Mouse (Mus musculus) midbrain, embryonic 13.5 days (tissue): Measurements from ENCODE around the gene Epha4. TPM values are rescaled to one million over a fixed set of nuclear protein-coding genes. Genes with fewer than 3 reads are reported as not detected.

Experiments
- ATAC-seq: fragments of 200-750 bp; cut with Nextera tagmentation; 2 replicates; pipeline ENCODE4 v1.8.0; 2017; ENCODE audit warnings: mild to moderate bottlenecking, moderate TSS enrichment, moderate library complexity
- H3K27ac ChIP-seq: fragments of 300-500 bp; sonication (generic); 2 replicates; pipeline ENCODE4 v1.5.1; 2015; ENCODE audit warnings: inconsistent platforms, mild to moderate bottlenecking, moderate library complexity
- H3K27me3 ChIP-seq: fragments of 300-500 bp; sonication (generic); 2 replicates; pipeline ENCODE4 v1.6.1; 2015; ENCODE audit warnings: mild to moderate bottlenecking, inconsistent platforms
- H3K36me3 ChIP-seq: fragments of 300-500 bp; sonication (generic); 2 replicates; pipeline ENCODE4 v1.6.1; 2015; ENCODE audit warnings: mild to moderate bottlenecking, inconsistent platforms
- H3K4me1 ChIP-seq: fragments of 300-500 bp; sonication (generic); replicated peaks from 2 replicates; pipeline ENCODE4 v1.6.1; 2015; ENCODE audit warnings: inconsistent platforms
- H3K4me2 ChIP-seq: fragments of 300-500 bp; sonication (generic); replicated peaks from 2 replicates; pipeline ENCODE4 v1.6.1; 2015; ENCODE audit warnings: moderate library complexity, mild to moderate bottlenecking, inconsistent platforms
- H3K4me3 ChIP-seq: fragments of 300-500 bp; sonication (generic); replicated peaks from 2 replicates; pipeline ENCODE4 v1.5.1; 2015; ENCODE audit warnings: mild to moderate bottlenecking, inconsistent platforms
- H3K9ac ChIP-seq: fragments of 300-500 bp; sonication (generic); replicated peaks from 2 replicates; pipeline ENCODE4 v1.6.1; 2015; ENCODE audit warnings: mild to moderate bottlenecking, inconsistent platforms
- H3K9me3 ChIP-seq: fragments of 300-500 bp; sonication (generic); 2 replicates; pipeline ENCODE4 v1.6.1; 2016; ENCODE audit warnings: mild to moderate bottlenecking, inconsistent platforms
- WGBS: fragments of 180-500 bp; shearing (Covaris S2); methylation state at CpG from one replicate; pipeline ENCODE4 v1.1.7; 2015; 5-methylcytosine and 5-hydroxymethylcytosine counted together
- polyA plus RNA-seq: library from polyadenylated mRNA; unstranded; fragments of >200 nt; fragmentation: Nextera tagmentation; extraction: Ambion mirVana; gene quantifications from 2 replicates; pipeline ENCODE4 v1.2.1, GENCODE M21; 2015

The Epha4 gene
- polyA plus RNA-seq, 1 experiment from 2014 or later: 37.5 TPM

DNA sequence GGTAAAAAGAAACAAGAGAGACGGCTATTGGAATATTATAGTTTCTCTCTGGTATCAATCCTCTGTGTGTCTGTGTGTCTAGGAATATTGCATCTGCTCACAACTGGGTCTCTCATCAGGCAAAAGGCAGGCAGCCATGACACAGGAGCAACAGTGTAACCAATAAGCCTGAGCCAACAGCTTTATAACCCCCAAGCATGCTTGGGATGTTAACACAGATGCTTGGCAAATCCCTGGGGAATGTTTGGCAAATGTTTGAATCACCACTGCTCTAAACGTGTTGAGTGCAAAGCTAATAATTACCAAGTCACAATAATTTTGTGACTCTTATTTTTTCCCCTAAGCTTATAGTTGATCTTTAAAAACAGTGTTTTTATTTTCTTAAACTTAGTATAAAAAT is 8.5 kb upstream of the Epha4 start:
- H3K27ac ChIP-seq: no peak overlapping the region
- H3K9me3 ChIP-seq: no peaks in the 10 kb centered on the region
- 60% methylated on average over 2 of the region's 2 CpGs for WGBS
- H3K36me3 ChIP-seq: no peaks in the 10 kb centered on the region
- H3K27me3 ChIP-seq: no peaks in the 10 kb centered on the region; the same call in 1 of the 2 replicates
- peaks cover 26% of the 10 kb centered on the region for H3K4me1 ChIP-seq
- ATAC-seq: no peak
- H3K9ac ChIP-seq: no peak overlapping the region
- no peak overlapping the region for H3K4me2 ChIP-seq
- no peak overlapping the region for H3K4me3 ChIP-seq

DNA sequence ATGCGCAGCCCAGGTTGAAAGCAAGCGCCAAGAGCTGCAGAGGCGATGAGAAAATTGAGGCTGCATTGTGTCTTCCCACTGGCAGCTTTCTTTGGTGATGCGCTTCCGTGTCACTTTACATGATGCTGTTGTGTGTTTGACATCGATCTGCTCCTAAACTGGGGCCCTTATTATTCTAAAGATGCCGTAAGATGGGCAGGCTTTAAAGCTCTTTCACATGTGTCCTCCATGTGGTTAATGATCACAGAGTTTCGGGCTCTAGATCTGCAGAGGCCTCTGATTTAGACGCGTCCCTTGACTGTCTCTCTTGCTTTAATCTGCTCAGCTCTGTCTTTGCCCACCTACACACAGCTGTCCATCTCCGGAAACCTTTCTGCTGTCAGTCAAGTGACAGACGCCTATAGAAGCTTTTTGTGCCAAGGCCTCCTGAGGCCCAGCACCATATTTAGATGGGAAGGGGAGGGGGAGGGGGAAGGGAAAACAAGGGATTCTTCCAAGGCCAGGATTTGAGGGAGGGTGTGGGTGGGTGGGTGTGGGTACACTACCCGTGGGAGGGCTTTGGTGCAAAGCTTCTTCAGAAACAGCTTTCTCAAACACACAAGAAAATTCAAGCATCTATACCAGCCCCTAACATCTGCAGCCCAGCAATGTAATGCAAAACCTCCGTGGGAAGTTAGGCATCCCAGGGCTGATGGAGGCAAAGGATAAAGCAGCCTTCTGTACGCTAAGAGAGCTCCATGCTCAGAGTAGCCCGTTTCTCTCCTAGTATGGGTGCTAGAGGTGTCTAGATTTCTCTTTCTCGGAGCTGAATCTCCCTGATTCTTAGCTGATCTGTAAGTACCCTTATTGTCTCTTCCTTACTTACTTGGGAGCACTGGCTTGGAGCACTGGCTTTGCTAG is 7.0 kb upstream of the Epha4 start:
- ATAC-seq: peak; percentile 89
- Histone ChIP-seq H3K9ac (peak overlapping the region; percentile 53; the same call in 1 of the 2 replicates), H3K4me1 (peaks cover 32% of the 10 kb centered on the region), H3K4me3 (peak overlapping the region; percentile 2; the same call in 1 of the 2 replicates), H3K4me2 (peak overlapping the region; percentile 47), H3K27me3 (no peaks in the 10 kb centered on the region; the same call in 1 of the 2 replicates), H3K27ac (peak overlapping the region; percentile 70), H3K9me3 (no peaks in the 10 kb centered on the region), H3K36me3 (no peaks in the 10 kb centered on the region)
- WGBS: 5% methylated on average over 17 of the region's 17 CpGs

- no peak for ATAC-seq
- H3K4me2 ChIP-seq: no peak overlapping the region
- no peak overlapping the region for H3K27ac ChIP-seq
- H3K4me1 ChIP-seq: peaks cover 44% of the 10 kb centered on the region
- no peaks in the 10 kb centered on the region for H3K36me3 ChIP-seq
- H3K4me3 ChIP-seq: no peak overlapping the region
- H3K27me3 ChIP-seq: no peaks in the 10 kb centered on the region; the same call in 1 of the 2 replicates
- H3K9ac ChIP-seq: no peak overlapping the region
- H3K9me3 ChIP-seq: no peaks in the 10 kb centered on the region
- 87% methylated on average over 3 of the region's 3 CpGs for WGBS
Observed at GRCm38 (mm10) chr1:77518715-77519114, 3.8 kb upstream of the Epha4 start.

DNA sequence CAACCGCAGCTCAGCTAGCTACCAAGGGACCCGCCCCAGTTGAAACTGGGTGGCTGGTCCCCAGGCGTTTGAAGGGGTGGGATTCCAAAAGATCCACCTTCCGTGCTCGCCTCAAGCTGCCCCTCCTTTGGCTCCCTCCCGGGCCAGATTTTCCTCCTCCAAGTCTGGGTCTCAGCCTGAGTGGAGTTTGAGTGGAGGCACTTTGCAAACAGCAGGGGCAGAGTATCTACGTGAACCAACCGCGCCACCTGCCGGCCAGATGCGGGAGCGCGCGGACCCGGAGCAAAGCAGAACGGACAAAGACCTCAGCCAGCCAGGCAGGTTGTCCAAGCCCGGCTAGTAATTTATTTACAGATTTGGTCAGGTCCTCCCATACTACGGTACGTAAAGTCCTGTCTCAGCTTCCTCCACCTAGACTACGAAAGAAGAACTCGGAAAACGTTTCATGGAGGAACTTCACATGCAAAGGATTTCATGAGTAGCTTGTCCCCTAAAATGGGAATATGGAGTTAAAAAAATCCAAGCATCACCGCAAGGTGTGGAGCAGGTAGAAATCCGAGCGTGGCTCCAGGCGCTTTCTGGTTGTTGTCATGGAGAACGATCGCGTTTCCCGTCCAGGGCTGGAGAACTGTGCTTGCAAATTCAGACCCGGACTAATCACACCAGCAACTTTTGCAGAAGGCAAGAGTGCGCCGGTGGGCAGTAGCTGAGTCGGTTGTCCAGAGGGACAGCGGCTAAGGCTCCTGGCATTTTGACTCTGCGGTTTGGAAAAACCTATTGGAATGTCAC is 1.5 kb upstream of the Epha4 start:
- H3K4me1 ChIP-seq: peaks cover 44% of the 10 kb centered on the region
- under 1% methylated on average over 36 of the region's 36 CpGs for WGBS
- H3K36me3 ChIP-seq: no peaks in the 10 kb centered on the region
- ATAC-seq: peak; percentile 22
- peak overlapping the region; percentile 84 for H3K9ac ChIP-seq
- peak overlapping the region; percentile 92 for H3K4me2 ChIP-seq
- H3K4me3 ChIP-seq: peak overlapping the region; percentile 73
- H3K27ac ChIP-seq: peak overlapping the region; percentile 65
- H3K9me3 ChIP-seq: no peaks in the 10 kb centered on the region
- H3K27me3 ChIP-seq: no peaks in the 10 kb centered on the region; the same call in 1 of the 2 replicates

GRCm38 (mm10) chr1:77515651-77515981 is 728 bp upstream of the Epha4 start:
- Histone ChIP-seq H3K9ac (peak overlapping the region; percentile 84), H3K27me3 (no peaks in the 10 kb centered on the region; the same call in 1 of the 2 replicates), H3K4me1 (peaks cover 44% of the 10 kb centered on the region), H3K36me3 (no peaks in the 10 kb centered on the region; the same call in 1 of the 2 replicates), H3K27ac (peak overlapping the region; percentile 65), H3K4me3 (peak overlapping the region; percentile 73), H3K9me3 (no peaks in the 10 kb centered on the region), H3K4me2 (peak overlapping the region; percentile 92)
- no peak for ATAC-seq
- WGBS: 0% methylated on average over 12 of the region's 12 CpGs

DNA sequence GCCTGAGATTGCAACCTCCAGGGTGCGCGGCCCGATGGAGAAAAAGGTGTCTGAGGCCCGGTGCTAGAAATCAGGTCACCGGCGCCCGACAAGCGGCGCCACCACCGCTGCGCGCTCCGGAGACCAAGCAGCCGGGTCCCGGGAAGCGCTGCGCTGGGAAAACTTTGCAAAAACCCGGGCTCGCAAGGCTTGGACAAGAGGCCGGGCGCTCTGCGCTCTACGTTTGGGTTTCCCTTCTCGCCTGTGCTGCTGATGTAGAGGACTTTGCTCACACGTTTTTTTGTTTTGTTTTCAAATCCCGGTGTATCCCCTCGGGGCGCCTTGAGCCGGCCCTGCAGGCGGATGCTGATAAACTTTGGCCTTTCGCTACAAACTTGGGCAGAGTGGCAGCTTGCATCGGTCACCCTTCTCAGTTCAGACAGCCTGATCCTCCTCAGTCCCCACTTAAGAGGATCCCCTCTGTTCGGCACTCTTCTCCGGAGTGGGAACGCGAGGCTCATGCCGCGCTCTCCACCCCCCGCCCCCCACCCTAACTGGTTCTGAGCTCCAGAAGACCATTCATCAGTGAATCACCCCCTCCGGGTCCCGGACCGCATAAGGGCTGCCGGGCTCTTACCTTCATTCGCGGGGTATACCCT is 444 bp downstream of the Epha4 start:
- Histone ChIP-seq H3K27me3 (peaks cover 3% of the 10 kb centered on the region; the same call in 1 of the 2 replicates), H3K4me1 (peaks cover 53% of the 10 kb centered on the region), H3K9ac (peak overlapping the region; percentile 84), H3K4me2 (peak overlapping the region; percentile 92), H3K27ac (peak overlapping the region; percentile 90), H3K4me3 (peak overlapping the region; percentile 73), H3K36me3 (no peaks in the 10 kb centered on the region; the same call in 1 of the 2 replicates), H3K9me3 (no peaks in the 10 kb centered on the region)
- WGBS: under 1% methylated on average over 45 of the region's 45 CpGs
- ATAC-seq: no peak; the same call in none of the 2 replicates

DNA sequence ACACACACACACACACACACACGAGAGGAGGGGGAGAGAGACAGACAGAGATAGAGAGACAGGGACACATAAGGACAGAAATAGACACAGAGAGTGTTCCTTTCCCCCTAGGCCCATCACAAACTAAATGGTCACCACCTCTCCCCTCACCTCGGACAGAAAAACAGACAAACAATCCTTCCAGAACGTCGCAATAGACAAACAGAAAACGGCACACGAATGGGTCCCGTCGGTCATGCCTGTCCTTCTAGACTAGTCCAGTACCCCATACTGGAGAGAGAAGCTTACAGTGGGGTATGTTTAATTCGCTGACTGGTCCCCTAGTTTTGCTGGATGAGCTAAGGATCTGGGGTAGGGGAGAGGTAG is 946 bp downstream of the Epha4 start:
- under 1% methylated on average over 9 of the region's 9 CpGs for WGBS
- Histone ChIP-seq H3K4me2 (peak overlapping the region; percentile 92), H3K9ac (peak overlapping the region; percentile 84), H3K27ac (peak overlapping the region; percentile 90), H3K9me3 (no peaks in the 10 kb centered on the region), H3K36me3 (peaks cover under 1% of the 10 kb centered on the region; the same call in 1 of the 2 replicates), H3K4me1 (peaks cover 55% of the 10 kb centered on the region), H3K27me3 (peaks cover 5% of the 10 kb centered on the region; the same call in 1 of the 2 replicates), H3K4me3 (peak overlapping the region; percentile 73)
- ATAC-seq: no peak

GRCm38 (mm10) chr1:77513411-77513941 is 1.4 kb downstream of the Epha4 start:
- Histone ChIP-seq H3K27ac (peak overlapping the region; percentile 90), H3K36me3 (peaks cover 5% of the 10 kb centered on the region; the same call in 1 of the 2 replicates), H3K4me2 (peak overlapping the region; percentile 92), H3K9ac (peak overlapping the region; percentile 84), H3K9me3 (no peaks in the 10 kb centered on the region), H3K4me1 (peaks cover 60% of the 10 kb centered on the region), H3K4me3 (peak overlapping the region; percentile 73), H3K27me3 (peaks cover 10% of the 10 kb centered on the region)
- peak; percentile 55 for ATAC-seq
- under 1% methylated on average over 26 of the region's 27 CpGs for WGBS

- peak overlapping the region; percentile 90 for H3K27ac ChIP-seq
- 2% methylated on average over 20 of the region's 20 CpGs for WGBS
- peaks cover 10% of the 10 kb centered on the region for H3K27me3 ChIP-seq
- H3K9me3 ChIP-seq: no peaks in the 10 kb centered on the region
- H3K4me3 ChIP-seq: peak overlapping the region; percentile 73
- peak overlapping the region; percentile 92 for H3K4me2 ChIP-seq
- H3K36me3 ChIP-seq: peaks cover 5% of the 10 kb centered on the region; the same call in 1 of the 2 replicates
- peak overlapping the region; percentile 84 for H3K9ac ChIP-seq
- H3K4me1 ChIP-seq: peaks cover 68% of the 10 kb centered on the region
- ATAC-seq: peak; percentile 18; the same call in 1 of the 2 replicates
Observed at GRCm38 (mm10) chr1:77512431-77513195, 2.3 kb downstream of the Epha4 start.

- H3K4me2 ChIP-seq: peak overlapping the region; percentile 92
- H3K4me3 ChIP-seq: peak overlapping the region; percentile 73
- H3K9me3 ChIP-seq: no peaks in the 10 kb centered on the region
- H3K9ac ChIP-seq: peak overlapping the region; percentile 84
- peaks cover 10% of the 10 kb centered on the region for H3K27me3 ChIP-seq
- peaks cover 6% of the 10 kb centered on the region; the same call in 1 of the 2 replicates for H3K36me3 ChIP-seq
- peaks cover 70% of the 10 kb centered on the region for H3K4me1 ChIP-seq
- H3K27ac ChIP-seq: peak overlapping the region; percentile 90
- 4% methylated on average over 4 of the region's 4 CpGs for WGBS
- ATAC-seq: no peak
Observed at GRCm38 (mm10) chr1:77512059-77512407, 2.9 kb downstream of the Epha4 start.
